Mouse (Mus musculus): ENCODE data around the gene Itpkb.

The Itpkb gene

GRCm38 (mm10) chr1:180313517-180314440, 16.5 kb upstream of the Itpkb start:
- peak; percentile 89 for DNase-seq (ENCODE audit: low read depth, low spot score)

- no peak for DNase-seq (ENCODE audit: low read depth, low spot score)
Observed at GRCm38 (mm10) chr1:180314641-180315040, 15.6 kb upstream of the Itpkb start.

DNA sequence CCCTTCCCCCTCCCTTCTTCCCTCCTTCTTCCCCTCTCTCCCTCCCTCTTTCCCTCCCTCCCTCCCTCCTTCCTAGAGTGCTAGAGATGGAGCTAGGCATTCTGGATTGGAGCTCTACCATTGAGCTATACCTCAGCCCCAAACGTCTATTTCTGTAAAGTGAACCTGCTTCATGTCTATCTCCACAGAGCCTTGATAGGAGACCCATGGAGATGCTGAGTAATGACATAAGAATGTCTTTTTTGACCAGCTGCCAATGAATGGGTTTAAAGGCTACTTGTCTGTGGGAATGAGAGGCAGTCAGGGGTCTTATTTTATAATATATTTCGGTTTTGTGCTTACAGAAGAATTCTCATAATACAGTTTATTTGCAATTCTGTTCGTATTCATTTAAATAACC, 15.2 kb upstream of the Itpkb start:
- no peak for DNase-seq (ENCODE audit: low read depth, low spot score)

GRCm38 (mm10) chr1:180317450-180317849, 12.8 kb upstream of the Itpkb start:
- DNase-seq (ENCODE audit: low read depth, low spot score) = no peak

- no peak for DNase-seq (ENCODE audit: low read depth, low spot score)
Observed at GRCm38 (mm10) chr1:180318407-180318806, 11.9 kb upstream of the Itpkb start.

DNA sequence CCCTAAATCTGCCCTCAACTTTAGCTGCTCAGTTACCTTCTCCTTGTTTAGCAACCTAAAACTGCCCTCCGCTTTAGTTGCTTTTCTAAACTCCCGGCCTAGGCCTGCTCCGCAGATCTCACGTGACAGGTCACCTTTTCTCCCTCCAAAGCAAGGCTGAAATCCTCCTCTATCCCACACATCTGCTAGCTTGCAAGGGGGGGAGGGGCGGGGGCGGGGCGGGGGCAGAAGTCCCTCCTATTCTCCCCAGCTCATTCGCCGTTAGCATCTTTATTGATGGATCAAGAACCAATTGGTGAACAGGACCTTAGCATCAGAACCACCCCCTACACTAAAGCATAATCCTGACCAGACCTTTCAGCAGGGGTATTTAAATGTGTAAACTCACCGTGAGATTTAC, 10.4 kb upstream of the Itpkb start:
- no peak for DNase-seq (ENCODE audit: low read depth, low spot score)

DNA sequence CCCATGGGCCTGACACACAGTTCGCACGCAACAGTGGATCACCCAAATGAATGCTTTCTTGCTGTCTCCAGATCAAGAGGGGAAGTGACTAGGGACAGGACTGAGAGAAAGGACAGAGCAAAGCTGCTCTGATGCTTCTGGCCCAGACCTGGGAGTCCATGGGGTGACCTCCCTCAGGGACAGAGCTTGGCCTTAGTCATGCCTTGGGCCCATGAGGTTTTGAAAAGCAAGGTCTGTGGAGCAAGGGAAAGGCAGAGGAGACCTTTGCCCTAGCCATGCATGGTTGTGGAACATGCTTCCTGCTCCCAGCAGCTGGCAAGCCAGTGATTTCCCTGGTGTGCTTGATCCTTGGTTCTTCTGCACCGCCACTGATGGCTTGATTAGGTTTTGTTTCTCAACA, 7.4 kb upstream of the Itpkb start:
- DNase-seq (ENCODE audit: low read depth, low spot score) = no peak

DNA sequence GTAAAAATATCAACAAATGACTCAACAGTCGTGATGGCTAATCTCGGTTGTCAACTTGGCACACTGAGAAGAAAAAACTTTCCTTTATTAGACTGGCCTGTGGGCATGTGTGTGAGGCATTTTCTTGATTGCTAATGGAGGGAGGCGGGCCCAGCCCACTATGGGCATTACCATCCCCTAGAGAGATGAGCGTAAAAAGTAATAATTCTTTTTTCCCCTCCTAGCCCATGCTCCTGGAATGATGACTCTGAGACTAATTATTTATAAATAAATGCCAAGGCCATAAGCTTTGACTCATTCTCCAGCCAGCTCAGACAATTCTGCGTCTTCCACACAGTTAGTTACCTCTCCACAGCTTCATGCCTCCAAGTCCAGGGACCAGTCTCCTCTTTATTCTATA, 6.8 kb upstream of the Itpkb start:
- DNase-seq (ENCODE audit: low read depth, low spot score) = no peak

DNA sequence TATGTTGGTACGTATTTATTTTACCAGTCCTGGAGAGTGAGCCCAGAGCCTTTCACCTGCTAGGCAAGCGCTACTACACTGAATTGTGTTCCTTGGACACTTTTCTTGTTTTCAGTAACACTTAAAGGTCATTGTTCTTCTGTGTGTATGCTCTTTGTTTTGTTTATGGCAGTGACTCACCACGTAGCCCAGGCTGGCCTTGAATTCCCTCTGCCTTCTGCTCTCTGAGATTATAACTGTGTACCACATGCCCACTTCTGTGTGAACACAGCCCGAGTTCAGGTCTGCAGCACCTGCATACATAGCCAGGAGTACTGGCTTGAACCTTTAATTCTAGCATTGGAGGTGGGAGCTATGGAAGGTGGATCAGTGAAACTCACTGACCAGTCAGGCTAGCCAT, 6.0 kb upstream of the Itpkb start:
- DNase-seq (ENCODE audit: low read depth, low spot score) = no peak

GRCm38 (mm10) chr1:180328794-180329665, 1.3 kb upstream of the Itpkb start:
- peak; percentile 55 for DNase-seq (ENCODE audit: low read depth, low spot score)

DNA sequence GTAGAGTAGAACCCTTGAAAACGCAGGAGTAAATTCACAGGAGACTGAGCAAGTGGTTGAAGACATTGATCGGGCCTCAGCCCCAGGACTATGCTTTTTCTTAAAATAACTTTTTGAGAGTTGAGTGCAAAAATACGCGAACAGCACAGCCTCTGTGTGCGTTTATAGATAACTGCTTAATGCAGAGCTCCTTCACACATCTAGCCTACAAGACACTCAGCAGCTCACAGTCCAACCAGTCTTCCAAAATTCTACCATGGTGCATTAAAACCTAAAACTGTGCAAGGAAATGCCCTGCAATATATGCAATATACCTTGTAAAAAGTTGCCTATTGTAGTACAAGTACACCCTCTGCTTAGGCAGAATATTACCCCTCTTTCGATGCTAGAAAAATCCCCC, 579 bp upstream of the Itpkb start:
- DNase-seq (ENCODE audit: low read depth, low spot score) = no peak

DNA sequence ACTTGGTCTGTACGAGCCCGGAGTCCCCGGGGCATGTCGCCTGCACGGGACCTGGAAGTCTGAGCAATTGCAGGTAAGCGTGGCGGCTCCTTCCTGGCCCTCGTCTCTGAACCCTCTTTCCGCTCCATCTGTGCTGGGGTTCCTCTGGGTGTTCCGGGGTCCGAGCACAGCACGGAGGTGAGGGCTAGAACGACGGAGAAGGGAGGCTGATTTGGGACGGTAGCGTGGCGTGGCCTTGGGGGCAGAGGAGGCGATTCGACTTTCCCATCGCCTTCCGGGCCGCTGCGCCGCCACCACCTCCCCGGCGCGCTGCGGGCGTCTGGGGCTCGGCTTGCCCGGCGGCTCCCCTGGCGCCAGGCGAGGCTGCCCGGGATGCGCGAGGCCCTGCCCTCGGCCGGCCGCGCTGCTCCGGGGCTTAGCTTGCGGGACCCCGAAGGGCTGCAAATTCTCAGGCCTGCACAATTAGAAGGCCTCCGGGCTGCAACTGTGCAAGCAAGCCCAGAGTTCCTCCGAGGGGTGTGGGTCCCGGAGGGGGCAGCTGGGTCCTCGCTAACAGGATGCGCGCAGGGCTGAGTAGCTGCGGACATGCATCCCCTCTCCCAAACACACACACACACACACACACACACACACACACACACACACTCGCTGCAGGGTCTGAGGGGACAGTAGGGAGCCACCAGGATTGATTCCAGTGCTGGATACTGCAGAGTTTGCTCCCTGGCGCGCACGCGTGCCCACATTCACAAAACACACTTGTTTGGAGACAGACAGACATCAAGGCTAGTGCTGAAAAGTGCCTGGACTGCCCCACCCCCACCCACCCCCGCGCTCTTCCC, 641 bp downstream of the Itpkb start:
- peak; percentile 41 for DNase-seq (ENCODE audit: low read depth, low spot score)

DNA sequence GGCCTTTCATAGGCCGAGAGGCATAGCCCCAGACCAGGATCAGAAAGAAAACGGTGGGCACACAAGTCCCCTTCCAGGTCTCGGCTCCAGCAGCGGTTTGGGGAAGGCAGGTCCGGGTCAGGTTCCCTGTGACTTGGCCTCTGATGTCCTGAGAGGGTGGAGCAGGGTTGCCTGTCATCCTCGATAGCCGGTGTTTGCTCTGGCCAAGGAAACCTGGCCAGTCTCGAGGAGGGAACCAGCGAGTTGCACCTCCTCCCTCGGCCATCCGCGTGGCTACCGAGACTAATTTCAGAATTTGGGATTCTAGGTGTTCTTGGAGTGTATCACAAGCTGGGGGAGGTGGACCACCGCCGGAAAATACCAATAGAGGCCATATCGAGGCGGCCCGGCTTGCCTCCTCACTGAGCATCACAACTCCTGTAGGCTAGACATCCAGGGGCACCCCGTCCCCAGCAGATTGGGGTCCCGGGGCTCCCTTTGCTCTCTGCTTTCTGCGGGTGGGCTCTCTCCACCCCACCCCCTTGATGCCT, 1.3 kb downstream of the Itpkb start:
- peak; percentile 53 for DNase-seq (ENCODE audit: low read depth, low spot score)

- peak; percentile 79 for DNase-seq (ENCODE audit: low read depth, low spot score)
Observed at GRCm38 (mm10) chr1:180332076-180332927, 2.0 kb downstream of the Itpkb start.

- no peak for DNase-seq (ENCODE audit: low read depth, low spot score)
Observed at GRCm38 (mm10) chr1:180332928-180333440, 2.7 kb downstream of the Itpkb start.

DNA sequence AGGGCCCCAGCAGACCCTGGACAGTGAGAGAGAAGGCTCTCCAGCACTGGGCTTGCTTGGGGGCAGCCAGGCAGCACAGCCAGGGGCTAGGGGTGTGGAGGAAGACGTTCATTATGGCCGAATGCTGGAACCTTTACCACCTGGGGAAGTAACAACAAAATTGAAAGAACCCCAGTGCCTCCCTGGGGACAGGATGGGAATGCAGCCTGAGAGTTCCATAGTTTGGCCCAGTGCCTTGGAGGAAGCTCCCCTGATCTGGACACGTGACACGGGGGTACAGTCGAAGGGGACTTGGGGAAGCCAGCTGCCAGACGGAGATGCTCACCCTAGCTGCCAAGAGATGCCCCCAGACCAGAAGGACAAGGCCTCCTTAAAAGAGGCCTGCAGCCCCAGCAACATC, 3.3 kb downstream of the Itpkb start:
- no peak for DNase-seq (ENCODE audit: low read depth, low spot score)

DNA sequence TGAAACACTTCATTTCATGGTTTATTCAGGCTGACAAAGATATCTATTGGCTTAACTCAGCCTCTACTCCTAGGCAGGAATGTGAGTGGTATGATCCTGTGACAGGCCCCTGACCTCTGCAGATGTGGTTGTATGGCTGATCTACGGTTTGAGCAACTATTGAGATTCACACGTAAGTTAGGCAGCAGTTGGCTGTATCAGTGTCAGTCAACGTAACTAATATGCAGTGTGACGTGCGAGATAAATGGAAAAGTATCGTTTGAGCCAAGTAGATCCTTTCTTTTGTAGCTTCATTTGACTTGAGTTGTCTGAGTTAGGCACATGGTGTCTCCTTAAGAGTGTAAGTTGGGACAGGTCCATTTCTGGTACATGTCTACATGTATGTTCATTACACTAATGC, 4.3 kb downstream of the Itpkb start:
- DNase-seq (ENCODE audit: low read depth, low spot score) = no peak

DNA sequence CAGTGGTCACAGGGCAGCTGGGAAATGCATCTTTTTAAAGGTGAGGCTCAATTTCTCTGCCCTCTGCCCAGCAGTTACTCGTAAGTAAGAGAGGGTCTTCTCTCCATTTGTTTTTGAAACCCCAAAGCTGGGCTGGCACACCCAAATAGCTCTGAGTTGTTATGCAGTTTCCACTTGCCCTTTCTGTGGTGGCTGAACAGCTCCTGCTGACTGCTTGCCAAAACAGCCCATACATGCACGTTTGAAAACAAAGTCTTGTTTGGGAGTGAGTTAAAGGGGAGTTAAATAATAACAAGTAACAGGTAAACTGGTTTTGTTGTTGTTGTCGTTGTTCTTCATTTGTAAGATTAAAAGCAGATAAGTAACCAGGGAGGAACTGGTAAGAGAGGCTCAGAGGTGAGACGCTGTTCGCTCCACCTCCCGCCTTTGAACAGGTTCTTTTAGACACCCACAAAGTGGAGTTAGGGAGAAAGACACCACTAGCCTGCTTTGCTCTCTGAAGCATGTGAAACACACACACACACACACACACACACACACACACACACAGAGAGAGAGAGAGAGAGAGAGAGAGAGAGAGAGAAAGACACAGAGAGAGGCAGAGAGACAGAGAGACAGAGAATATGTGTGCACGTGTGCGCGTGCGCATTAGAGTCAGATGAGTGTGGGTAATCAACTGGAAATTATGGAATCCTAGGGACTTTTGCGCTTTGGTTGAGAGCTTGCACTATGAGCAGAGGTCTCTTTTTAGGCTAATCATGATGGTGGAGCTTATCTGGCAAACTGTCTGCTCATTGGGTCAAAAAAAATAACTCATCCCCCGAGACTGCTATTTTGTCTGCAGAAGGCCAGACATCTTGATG, 5.5 kb downstream of the Itpkb start:
- DNase-seq (ENCODE audit: low read depth, low spot score) = no peak

GRCm38 (mm10) chr1:180338358-180338757, 8.1 kb downstream of the Itpkb start:
- no peak for DNase-seq (ENCODE audit: low read depth, low spot score)

All from ZHBTc4 (cell line).